Mouse (Mus musculus): ENCODE data around the gene Dnttip2. TPM values are rescaled to one million over a fixed set of nuclear protein-coding genes. Genes with fewer than 3 reads are reported as not detected.

Gene Dnttip2
- polyA plus RNA-seq, 1 experiment from 2014 or later, result 45.2 TPM

MicroRNA genes within 50 kb of the gene (microRNA counts, 519-probe panel; counts per million panel counts)
- microRNA mmu-miR-760, result 1,949 counts per million, percentile 16 among the panel's probes with 10 or more counts

Small RNA genes lying within 50 kb of the gene (microRNA-seq; reads per million reads assigned to microRNA genes)
- gene Gm22903 (not detected), gene Mir760 (440 reads per million, percentile 70 among the genes with 10 or more reads in this experiment)

Other genes starting within 250 kb of the Dnttip2 start
- gene Abca4, start 229.9 kb upstream of the Dnttip2 start, polyA plus RNA-seq (2015; fragmentation: Nextera tagmentation; extraction: Ambion mirVana), result 1.3 and 1.4 TPM in 2 replicates
- 40.3 and 45.8 TPM in 2 replicates for gene Gclm, start 28.8 kb upstream of the Dnttip2 start, polyA plus RNA-seq (2015; fragmentation: Nextera tagmentation; extraction: Ambion mirVana)
- gene Bcar3, start 19.7 kb downstream of the Dnttip2 start, polyA plus RNA-seq (2015; fragmentation: Nextera tagmentation; extraction: Ambion mirVana), result 7.2 and 7.5 TPM in 2 replicates

All from midbrain, embryonic 15.5 days (tissue).